Mouse (Mus musculus): ENCODE measurements around the gene Izumo3. TPM values are rescaled to one million over a fixed set of nuclear protein-coding genes. Genes with fewer than 3 reads are reported as not detected.
"Not testable (repeated sequence)": the region's sequence is repeated elsewhere in the genome, so short reads cannot be mapped to it uniquely, and the experiment has no call there.

The Izumo3 gene
- total RNA-seq (2012; rRNA removed) (not detected in 2 replicates), polyA plus RNA-seq (2012; ENCODE audit: insufficient read depth in 1 of 2, insufficient read length in 2 of 2, low read depth in 1 of 2, low replicate concordance in 2 of 2, missing spikeins in 1 of 2) (not detected)

GRCm38 (mm10) chr4:92147134-92147533, at the start of gene Izumo3:
TSS of gene Izumo3 (minus strand) at chr4:92147234.
- Histone ChIP-seq H3K4me1 (ENCODE audit: control insufficient read depth in 1 of 2, insufficient read depth in 2 of 2, low read length in 2 of 2) (no peaks in the 10 kb centered on the region), H3K27ac (ENCODE audit: control insufficient read depth, low read depth, low read length) (no peak within 1 kb of the TSS), H3K9me3 (replicated peaks; ENCODE audit: insufficient read depth, low read length) (no peaks in the 10 kb centered on the region), H3K36me3 (ENCODE audit: control insufficient read depth in 1 of 2, insufficient read depth in 2 of 2, low read length in 2 of 2) (no peaks in the 10 kb centered on the region), H3K9ac (ENCODE audit: control insufficient read depth, low read depth, low read length, poor library complexity, severe bottlenecking) (no peak within 1 kb of the TSS), H3K79me2 (ENCODE audit: control insufficient read depth, insufficient read depth, low read length, poor library complexity) (no peaks in the 10 kb centered on the region), H3K27me3 (ENCODE audit: control insufficient read depth in 1 of 2, insufficient read depth in 2 of 2, low read length in 2 of 2) (no peaks in the 10 kb centered on the region), H3K4me3 (ENCODE audit: control insufficient read depth in 1 of 2, insufficient read depth in 1 of 2, low read depth in 2 of 2, low read length in 2 of 2) (no peak within 1 kb of the TSS)
- DNase-seq (ENCODE audit: low read depth, low spot score), result no peak
- no peak for TF ChIP-seq ZKSCAN1 (IDR thresholded peaks at IDR 0.05; ENCODE audit: low read depth, low read length)
- no peak for TF ChIP-seq GATA1 (IDR thresholded peaks at IDR 0.05; ENCODE audit: low read depth, low read length)
- no peak for TF ChIP-seq HCFC1 (IDR thresholded peaks at IDR 0.05; ENCODE audit: low read depth, low read length)
- TF ChIP-seq SIN3A (IDR thresholded peaks at IDR 0.05; ENCODE audit: low read length), result no peak
- no peak for TF ChIP-seq RCOR1 (IDR thresholded peaks at IDR 0.05; ENCODE audit: low read depth, low read length)
- no peak for TF ChIP-seq POLR2AphosphoS5 (IDR thresholded peaks at IDR 0.05; ENCODE audit: borderline replicate concordance, low read depth, low read length)
- TF ChIP-seq USF2 (IDR thresholded peaks at IDR 0.05; ENCODE audit: borderline replicate concordance in 1 of 2, insufficient read depth in 1 of 2, low read depth in 1 of 2, low read length in 2 of 2), result no peak

- not testable (repeated sequence) for DNase-seq (ENCODE audit: low read depth, low spot score); H3K4me1 ChIP-seq (ENCODE audit: control insufficient read depth in 1 of 2, insufficient read depth in 2 of 2, low read length in 2 of 2); H3K79me2 ChIP-seq (ENCODE audit: control insufficient read depth, insufficient read depth, low read length, poor library complexity); H3K27me3 ChIP-seq (ENCODE audit: control insufficient read depth in 1 of 2, insufficient read depth in 2 of 2, low read length in 2 of 2); H3K9ac ChIP-seq (ENCODE audit: control insufficient read depth, low read depth, low read length, poor library complexity, severe bottlenecking); H3K9me3 ChIP-seq (replicated peaks; ENCODE audit: insufficient read depth, low read length); H3K4me3 ChIP-seq (ENCODE audit: control insufficient read depth in 1 of 2, insufficient read depth in 1 of 2, low read depth in 2 of 2, low read length in 2 of 2); H3K27ac ChIP-seq (ENCODE audit: control insufficient read depth, low read depth, low read length); H3K36me3 ChIP-seq (ENCODE audit: control insufficient read depth in 1 of 2, insufficient read depth in 2 of 2, low read length in 2 of 2)
Observed at GRCm38 (mm10) chr4:92191649-92192048, 44.6 kb upstream of the Izumo3 start, which contains the start of gene Gm12666. TSS of gene Gm12666 (minus strand) at chr4:92191749.

GRCm38 (mm10) chr4:92152646-92153045, 5.6 kb upstream of the Izumo3 start:
- no peak for DNase-seq (ENCODE audit: low read depth, low spot score)
- Histone ChIP-seq H3K4me1 (ENCODE audit: control insufficient read depth in 1 of 2, insufficient read depth in 2 of 2, low read length in 2 of 2) (no peaks in the 10 kb centered on the region), H3K9ac (ENCODE audit: control insufficient read depth, low read depth, low read length, poor library complexity, severe bottlenecking) (no peak overlapping the region), H3K27me3 (ENCODE audit: control insufficient read depth in 1 of 2, insufficient read depth in 2 of 2, low read length in 2 of 2) (no peaks in the 10 kb centered on the region), H3K9me3 (replicated peaks; ENCODE audit: insufficient read depth, low read length) (no peaks in the 10 kb centered on the region), H3K27ac (ENCODE audit: control insufficient read depth, low read depth, low read length) (no peak overlapping the region), H3K4me3 (ENCODE audit: control insufficient read depth in 1 of 2, insufficient read depth in 1 of 2, low read depth in 2 of 2, low read length in 2 of 2) (no peak overlapping the region), H3K79me2 (ENCODE audit: control insufficient read depth, insufficient read depth, low read length, poor library complexity) (no peaks in the 10 kb centered on the region), H3K36me3 (ENCODE audit: control insufficient read depth in 1 of 2, insufficient read depth in 2 of 2, low read length in 2 of 2) (no peaks in the 10 kb centered on the region)
- TF ChIP-seq MYB (IDR thresholded peaks at IDR 0.05; ENCODE audit: low read depth, low read length), result no peak

Data from MEL (cell line).